Mouse (Mus musculus) hindbrain, postnatal 0 days (tissue): ENCODE results near the gene Klc2. TPM values are rescaled to one million over a fixed set of nuclear protein-coding genes. Genes with fewer than 3 reads are reported as not detected.
A peak's percentile ranks its signal among the peaks of the same experiment; 100 is the strongest.

Experiments used
- ATAC-seq: fragments of 200-750 bp; cut with Nextera tagmentation; 2 replicates; pipeline ENCODE4 v1.8.0; 2017; ENCODE audit warnings: mild to moderate bottlenecking, moderate TSS enrichment, moderate library complexity
- DNase-seq: peaks from one replicate; pipeline ENCODE4 v3.0.0-alpha.2; 2015; ENCODE audit warnings: low spot score
- H3K27ac ChIP-seq: fragments of 300-500 bp; sonication (generic); 2 replicates; pipeline ENCODE4 v1.5.1; 2014; ENCODE audit warnings: mild to moderate bottlenecking
- H3K27me3 ChIP-seq: fragments of 300-500 bp; sonication (generic); 2 replicates; pipeline ENCODE4 v1.6.1; 2014; ENCODE audit warnings: low read length, mixed read lengths; ENCODE audit not compliant: insufficient read depth
- H3K36me3 ChIP-seq: fragments of 300-500 bp; sonication (generic); 2 replicates; pipeline ENCODE4 v1.6.1; 2014; ENCODE audit warnings: low read length, mixed read lengths; ENCODE audit not compliant: insufficient read depth
- H3K4me1 ChIP-seq: fragments of 300-500 bp; sonication (generic); 2 replicates; pipeline ENCODE4 v1.6.1; 2014; ENCODE audit warnings: antibody characterized with exemption, low read length, mixed read lengths; ENCODE audit not compliant: insufficient read depth
- H3K4me2 ChIP-seq: fragments of 300-500 bp; sonication (generic); 2 replicates; pipeline ENCODE4 v1.6.1; 2014; ENCODE audit warnings: low read depth, mild to moderate bottlenecking, low read length, moderate library complexity, mixed read lengths
- H3K4me3 ChIP-seq: fragments of 300-500 bp; sonication (generic); 2 replicates; pipeline ENCODE4 v1.5.1; 2014; ENCODE audit warnings: low read length
- H3K9ac ChIP-seq: fragments of 300-500 bp; sonication (generic); replicated peaks from 2 replicates; pipeline ENCODE4 v1.6.1; 2014; ENCODE audit warnings: mild to moderate bottlenecking, low read length, moderate library complexity, mixed read lengths
- H3K9me3 ChIP-seq: fragments of 300-500 bp; sonication (generic); 2 replicates; pipeline ENCODE4 v1.6.1; 2016; ENCODE audit warnings: low read length, mixed read lengths
- CTCF ChIP-seq: IDR thresholded peaks from 2 replicates; pipeline ENCODE4 v1.5.1; 2016; ENCODE audit warnings: antibody characterized with exemption, control low read depth, low read depth
- WGBS: fragments of 180-500 bp; shearing (Covaris S2); extraction: QIAGEN DNeasy Blood & Tissue Kit; methylation state at CpG from one replicate; pipeline ENCODE4 v1.1.7; 2014; 5-methylcytosine and 5-hydroxymethylcytosine counted together
- polyA plus RNA-seq: library from polyadenylated mRNA; unstranded; fragments of >200 nt; fragmentation: Nextera tagmentation; extraction: Ambion mirVana; gene quantifications from 2 replicates; pipeline ENCODE4 v1.2.1, GENCODE M21; 2015
- total RNA-seq: library from RNA; depleted of rRNA; stranded (reverse); fragments of >200 nt; gene quantifications from 2 replicates; pipeline ENCODE4 v1.2.3, GENCODE M21; 2014

Klc2 gene
- total and polyA plus RNA-seq, 2 experiments from 2014 or later: 76.6 to 227 TPM

GRCm38 (mm10) chr19:5065104-5065503 is 53.3 kb downstream of the Klc2 start:
- DNase-seq (no peak), ATAC-seq (no peak)
- Histone ChIP-seq H3K27me3 (no peaks in the 10 kb centered on the region), H3K36me3 (no peaks in the 10 kb centered on the region), H3K4me1 (peaks cover 5% of the 10 kb centered on the region; the same call in 1 of the 2 replicates), H3K9me3 (no peaks in the 10 kb centered on the region), H3K4me3 (no peak overlapping the region), H3K27ac (no peak overlapping the region), H3K9ac (no peak overlapping the region), H3K4me2 (no peak overlapping the region)
- TF ChIP-seq CTCF: no peak
- WGBS: 63% methylated on average over 7 of the region's 7 CpGs

GRCm38 (mm10) chr19:5062446-5062845 is 55.9 kb downstream of the Klc2 start:
- Histone ChIP-seq H3K4me3 (no peak overlapping the region), H3K27me3 (no peaks in the 10 kb centered on the region), H3K4me2 (no peak overlapping the region), H3K4me1 (no peaks in the 10 kb centered on the region), H3K36me3 (no peaks in the 10 kb centered on the region), H3K27ac (no peak overlapping the region), H3K9ac (no peak overlapping the region), H3K9me3 (no peaks in the 10 kb centered on the region)
- ATAC-seq (no peak), DNase-seq (no peak)
- WGBS: 90% methylated on average over 6 of the region's 6 CpGs
- no peak for TF ChIP-seq CTCF

DNA sequence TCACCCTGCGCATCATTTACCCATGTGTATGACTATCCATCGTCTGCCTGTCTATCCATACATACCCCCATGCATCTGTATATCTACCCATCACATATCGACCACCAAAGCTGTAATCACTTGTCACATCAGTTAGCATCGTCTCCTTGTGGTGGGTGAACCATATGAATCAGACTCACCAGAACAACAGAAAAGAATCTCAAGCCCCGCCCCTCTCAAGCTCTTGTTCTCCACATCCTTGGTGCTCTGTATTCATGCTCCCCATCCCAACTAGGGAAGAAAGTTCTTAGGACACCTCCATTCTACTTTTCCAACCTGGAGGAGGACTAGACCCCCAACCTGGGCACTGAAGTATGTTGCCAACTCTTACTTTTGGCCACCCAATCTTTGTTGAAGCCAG is 56.3 kb downstream of the Klc2 start:
- no peak for TF ChIP-seq CTCF
- no peak for ATAC-seq
- WGBS: 88% methylated on average over 5 of the region's 5 CpGs

GRCm38 (mm10) chr19:5060365-5061330 is 57.7 kb downstream of the Klc2 start:
- H3K4me3 ChIP-seq: no peak overlapping the region
- no peak overlapping the region for H3K9ac ChIP-seq
- no peaks in the 10 kb centered on the region for H3K36me3 ChIP-seq
- DNase-seq: no peak
- WGBS: 48% methylated on average over 5 of the region's 5 CpGs
- H3K27ac ChIP-seq: no peak overlapping the region
- no peaks in the 10 kb centered on the region; the same call in 1 of the 2 replicates for H3K4me1 ChIP-seq
- no peak for TF ChIP-seq CTCF
- no peaks in the 10 kb centered on the region for H3K9me3 ChIP-seq
- H3K4me2 ChIP-seq: no peak overlapping the region
- no peak for ATAC-seq
- no peaks in the 10 kb centered on the region for H3K27me3 ChIP-seq

More for the DNA sequence above, 56.3 kb downstream of the Klc2 start:
- Histone ChIP-seq H3K9ac (no peak overlapping the region), H3K9me3 (no peaks in the 10 kb centered on the region), H3K27me3 (no peaks in the 10 kb centered on the region), H3K4me1 (no peaks in the 10 kb centered on the region), H3K36me3 (no peaks in the 10 kb centered on the region), H3K27ac (no peak overlapping the region), H3K4me2 (no peak overlapping the region), H3K4me3 (no peak overlapping the region)
- no peak for DNase-seq

- H3K9me3 ChIP-seq: no peaks in the 10 kb centered on the region
- WGBS: 17% methylated on average over 10 of the region's 10 CpGs
- no peak overlapping the region for H3K27ac ChIP-seq
- no peak for DNase-seq
- no peak overlapping the region for H3K9ac ChIP-seq
- no peak overlapping the region for H3K4me3 ChIP-seq
- no peaks in the 10 kb centered on the region; the same call in 1 of the 2 replicates for H3K4me1 ChIP-seq
- peak; percentile 37; the same call in 1 of the 2 replicates for ATAC-seq
- no peaks in the 10 kb centered on the region for H3K36me3 ChIP-seq
- TF ChIP-seq CTCF: no peak
- no peaks in the 10 kb centered on the region for H3K27me3 ChIP-seq
- H3K4me2 ChIP-seq: no peak overlapping the region
These were observed 59.3 kb downstream of the Klc2 start for GRCm38 (mm10) chr19:5058801-5059771.
